Mouse (Mus musculus): ENCODE data around the gene Olfr98.
"Not testable (repeated sequence)": the region's sequence is repeated elsewhere in the genome, so short reads cannot be mapped to it uniquely, and the experiment has no call there.

Gene Olfr98

GRCm38 (mm10) chr17:37263626-37264025 lies at the start of gene Olfr98:
Olfr98 (minus strand) TSS chr17:37263749.
- DNase-seq = no peak

- DNase-seq = no peak
Measured at GRCm38 (mm10) chr17:37310146-37310699, 46.7 kb upstream of the Olfr98 start.

GRCm38 (mm10) chr17:37308483-37308882 lies 44.9 kb upstream of the Olfr98 start:
- DNase-seq = no peak

GRCm38 (mm10) chr17:37304213-37304612 lies 40.7 kb upstream of the Olfr98 start, which contains the start of gene Olfr101:
Olfr101 (minus strand) TSS chr17:37304313.
- DNase-seq = no peak

GRCm38 (mm10) chr17:37283360-37283759 lies 19.8 kb upstream of the Olfr98 start, which contains the start of gene Olfr99:
Olfr99 (minus strand) TSS chr17:37283460.
- DNase-seq = no peak

- no peak for DNase-seq
Measured at GRCm38 (mm10) chr17:37280331-37280730, 16.8 kb upstream of the Olfr98 start.

GRCm38 (mm10) chr17:37276573-37276972 lies 13.0 kb upstream of the Olfr98 start:
- DNase-seq = no peak

GRCm38 (mm10) chr17:37275626-37276248 lies 12.2 kb upstream of the Olfr98 start:
- DNase-seq = no peak

- peak; percentile 10 to 42 for DNase-seq
Measured at GRCm38 (mm10) chr17:37270702-37271092, 7.1 kb upstream of the Olfr98 start.

GRCm38 (mm10) chr17:37270058-37270701 lies 6.6 kb upstream of the Olfr98 start, which contains the start of gene H2-M3:
H2-M3 (plus strand) TSS chr17:37270220.
- DNase-seq = peak; percentile 89

GRCm38 (mm10) chr17:37250544-37250943 lies 13.0 kb downstream of the Olfr98 start:
- peak; percentile 6 to 9 for DNase-seq

GRCm38 (mm10) chr17:37249460-37249859 lies 14.1 kb downstream of the Olfr98 start:
- no peak for DNase-seq

- DNase-seq = peak; percentile 22 to 36
Measured at GRCm38 (mm10) chr17:37246715-37247114, 16.8 kb downstream of the Olfr98 start.

GRCm38 (mm10) chr17:37242198-37242597 lies 21.4 kb downstream of the Olfr98 start:
- DNase-seq = no peak

GRCm38 (mm10) chr17:37237230-37237629 lies 26.3 kb downstream of the Olfr98 start, which contains the start of gene Olfr97:
Olfr97 (minus strand) TSS chr17:37237330.
- not testable (repeated sequence) for DNase-seq

GRCm38 (mm10) chr17:37221879-37222278 lies 41.7 kb downstream of the Olfr98 start:
- DNase-seq = no peak

- no peak for DNase-seq
Measured at GRCm38 (mm10) chr17:37219846-37220245, 43.7 kb downstream of the Olfr98 start, which contains the start of gene Olfr96. Olfr96 (plus strand) TSS chr17:37220146.

- DNase-seq = no peak
Measured at GRCm38 (mm10) chr17:37218486-37218885, 45.1 kb downstream of the Olfr98 start.

GRCm38 (mm10) chr17:37213018-37213417 lies 50.5 kb downstream of the Olfr98 start, which contains the start of gene Olfr95:
Olfr95 (minus strand) TSS chr17:37213118.
- DNase-seq = no peak
